Mouse (Mus musculus) kidney, embryonic 16.5 days (tissue): ENCODE data around the gene Gabra6. TPM values are rescaled to one million over a fixed set of nuclear protein-coding genes. Genes with fewer than 3 reads are reported as not detected.

Experiments
- ATAC-seq: fragments of 200-750 bp; cut with Nextera tagmentation; 2 replicates; pipeline ENCODE4 v1.8.0; 2017; ENCODE audit warnings: moderate TSS enrichment; ENCODE audit not compliant: low FRiP score, low TSS enrichment
- H3K27ac ChIP-seq: fragments of 300-500 bp; sonication (generic); 2 replicates; pipeline ENCODE4 v1.5.1; 2014; ENCODE audit warnings: low read length
- H3K27me3 ChIP-seq: fragments of 300-500 bp; sonication (generic); 2 replicates; pipeline ENCODE4 v1.6.1; 2014; ENCODE audit warnings: low read length, control low read depth, mixed read lengths; ENCODE audit not compliant: insufficient read depth
- H3K36me3 ChIP-seq: fragments of 300-500 bp; sonication (generic); 2 replicates; pipeline ENCODE4 v1.6.1; 2014; ENCODE audit warnings: low read length, control low read depth, mixed read lengths; ENCODE audit not compliant: insufficient read depth
- H3K4me1 ChIP-seq: fragments of 300-500 bp; sonication (generic); 2 replicates; pipeline ENCODE4 v1.6.1; 2014; ENCODE audit warnings: low read length, control low read depth, mixed read lengths; ENCODE audit not compliant: insufficient read depth
- H3K4me2 ChIP-seq: fragments of 300-500 bp; sonication (generic); replicated peaks from 2 replicates; pipeline ENCODE4 v1.6.1; 2014; ENCODE audit warnings: low read depth, low read length
- H3K4me3 ChIP-seq: fragments of 300-500 bp; sonication (generic); 2 replicates; pipeline ENCODE4 v1.5.1; 2014; ENCODE audit warnings: mild to moderate bottlenecking, low read length
- H3K9ac ChIP-seq: fragments of 300-500 bp; sonication (generic); replicated peaks from 2 replicates; pipeline ENCODE4 v1.6.1; 2014; ENCODE audit warnings: low read length
- H3K9me3 ChIP-seq: fragments of 300-500 bp; sonication (generic); 2 replicates; pipeline ENCODE4 v1.6.1; 2016; ENCODE audit warnings: low read length, control low read depth
- WGBS: fragments of 180-500 bp; shearing (Covaris S2); extraction: QIAGEN DNeasy Blood & Tissue Kit; methylation state at CpG from one replicate; pipeline ENCODE4 v1.1.7; 2014; 5-methylcytosine and 5-hydroxymethylcytosine counted together
- polyA plus RNA-seq: library from polyadenylated mRNA; unstranded; fragments of >200 nt; fragmentation: Nextera tagmentation; extraction: Ambion mirVana; gene quantifications from 2 replicates; pipeline ENCODE4 v1.2.1, GENCODE M21; 2015

Gabra6 gene
- not detected in 2 replicates for polyA plus RNA-seq

GRCm38 (mm10) chr11:42320882-42321281 lies at the start of gene Gabra6:
Gabra6 (minus strand) TSS chr11:42321072.
- no peaks in the 10 kb centered on the region for H3K36me3 ChIP-seq
- ATAC-seq, result no peak
- H3K4me3 ChIP-seq, result no peak within 1 kb of the TSS
- no peaks in the 10 kb centered on the region for H3K27me3 ChIP-seq
- H3K4me2 ChIP-seq, result no peak within 1 kb of the TSS
- WGBS, result 75% methylated on average over 5 of the region's 5 CpGs
- H3K9ac ChIP-seq, result no peak within 1 kb of the TSS
- H3K27ac ChIP-seq, result no peak within 1 kb of the TSS
- H3K9me3 ChIP-seq, result no peaks in the 10 kb centered on the region
- H3K4me1 ChIP-seq, result no peaks in the 10 kb centered on the region

GRCm38 (mm10) chr11:42365544-42365943 lies 44.7 kb upstream of the Gabra6 start:
- Histone ChIP-seq H3K27me3 (no peaks in the 10 kb centered on the region), H3K9me3 (no peaks in the 10 kb centered on the region)

GRCm38 (mm10) chr11:42332121-42332520 lies 11.2 kb upstream of the Gabra6 start:
- no peak for ATAC-seq
- WGBS, result 88% methylated on average over 3 of the region's 3 CpGs

More at GRCm38 (mm10) chr11:42365544-42365943, 44.7 kb upstream of the Gabra6 start:
- no peaks in the 10 kb centered on the region for H3K36me3 ChIP-seq
- no peak overlapping the region for H3K9ac ChIP-seq
- WGBS, result 85% methylated on average over 7 of the region's 7 CpGs
- H3K4me3 ChIP-seq, result no peak overlapping the region
- no peak overlapping the region for H3K27ac ChIP-seq
- H3K4me2 ChIP-seq, result no peak overlapping the region
- no peak for ATAC-seq
- no peaks in the 10 kb centered on the region for H3K4me1 ChIP-seq

GRCm38 (mm10) chr11:42326262-42326661 lies 5.4 kb upstream of the Gabra6 start:
- WGBS, result 87% methylated on average over 4 of the region's 4 CpGs
- no peaks in the 10 kb centered on the region for H3K4me1 ChIP-seq
- no peaks in the 10 kb centered on the region for H3K9me3 ChIP-seq
- no peak overlapping the region for H3K4me2 ChIP-seq
- H3K9ac ChIP-seq, result no peak overlapping the region
- H3K27me3 ChIP-seq, result no peaks in the 10 kb centered on the region
- no peaks in the 10 kb centered on the region for H3K36me3 ChIP-seq
- no peak for ATAC-seq
- no peak overlapping the region for H3K4me3 ChIP-seq
- no peak overlapping the region for H3K27ac ChIP-seq

More at GRCm38 (mm10) chr11:42332121-42332520, 11.2 kb upstream of the Gabra6 start:
- no peak overlapping the region for H3K9ac ChIP-seq
- H3K36me3 ChIP-seq, result no peaks in the 10 kb centered on the region
- H3K4me3 ChIP-seq, result no peak overlapping the region
- H3K4me2 ChIP-seq, result no peak overlapping the region
- no peaks in the 10 kb centered on the region for H3K9me3 ChIP-seq
- no peaks in the 10 kb centered on the region for H3K4me1 ChIP-seq
- no peak overlapping the region for H3K27ac ChIP-seq
- H3K27me3 ChIP-seq, result no peaks in the 10 kb centered on the region

- H3K9ac ChIP-seq, result no peak overlapping the region
- H3K4me2 ChIP-seq, result no peak overlapping the region
- H3K4me1 ChIP-seq, result no peaks in the 10 kb centered on the region
- no peak overlapping the region for H3K27ac ChIP-seq
- H3K27me3 ChIP-seq, result no peaks in the 10 kb centered on the region
- no peak for ATAC-seq
- no peaks in the 10 kb centered on the region for H3K36me3 ChIP-seq
- no peaks in the 10 kb centered on the region for H3K9me3 ChIP-seq
- no peak overlapping the region for H3K4me3 ChIP-seq
- 71% methylated on average over 3 of the region's 3 CpGs for WGBS
These were observed 688 bp upstream of the Gabra6 start for GRCm38 (mm10) chr11:42321560-42321959.

- Histone ChIP-seq H3K27ac (no peak overlapping the region), H3K9ac (no peak overlapping the region), H3K36me3 (no peaks in the 10 kb centered on the region), H3K4me2 (no peak overlapping the region), H3K27me3 (no peaks in the 10 kb centered on the region), H3K4me3 (no peak overlapping the region), H3K9me3 (no peaks in the 10 kb centered on the region), H3K4me1 (no peaks in the 10 kb centered on the region)
- ATAC-seq, result no peak
- 84% methylated on average over 3 of the region's 3 CpGs for WGBS
These were observed 1.4 kb downstream of the Gabra6 start for GRCm38 (mm10) chr11:42319521-42319920.

GRCm38 (mm10) chr11:42319101-42319500 lies 1.8 kb downstream of the Gabra6 start:
- 88% methylated on average over 6 of the region's 6 CpGs for WGBS
- no peaks in the 10 kb centered on the region for H3K27me3 ChIP-seq
- no peaks in the 10 kb centered on the region for H3K36me3 ChIP-seq
- H3K9ac ChIP-seq, result no peak overlapping the region
- H3K4me2 ChIP-seq, result no peak overlapping the region
- no peak for ATAC-seq
- H3K27ac ChIP-seq, result no peak overlapping the region
- no peaks in the 10 kb centered on the region for H3K4me1 ChIP-seq
- no peak overlapping the region for H3K4me3 ChIP-seq
- no peaks in the 10 kb centered on the region for H3K9me3 ChIP-seq

GRCm38 (mm10) chr11:42317985-42318384 lies 2.9 kb downstream of the Gabra6 start:
- no peak overlapping the region for H3K4me3 ChIP-seq
- H3K4me1 ChIP-seq, result no peaks in the 10 kb centered on the region
- H3K4me2 ChIP-seq, result no peak overlapping the region
- 70% methylated on average over 3 of the region's 3 CpGs for WGBS
- no peaks in the 10 kb centered on the region for H3K36me3 ChIP-seq
- H3K27ac ChIP-seq, result no peak overlapping the region
- ATAC-seq, result no peak
- H3K9me3 ChIP-seq, result no peaks in the 10 kb centered on the region
- no peaks in the 10 kb centered on the region for H3K27me3 ChIP-seq
- H3K9ac ChIP-seq, result no peak overlapping the region

GRCm38 (mm10) chr11:42314850-42315249 lies 6.0 kb downstream of the Gabra6 start:
- Histone ChIP-seq H3K27me3 (no peaks in the 10 kb centered on the region), H3K36me3 (no peaks in the 10 kb centered on the region), H3K4me1 (no peaks in the 10 kb centered on the region), H3K4me3 (no peak overlapping the region), H3K9me3 (no peaks in the 10 kb centered on the region), H3K27ac (no peak overlapping the region), H3K9ac (no peak overlapping the region), H3K4me2 (no peak overlapping the region)
- 18% methylated on average over 6 of the region's 6 CpGs for WGBS
- no peak for ATAC-seq

GRCm38 (mm10) chr11:42310892-42311291 lies 10.0 kb downstream of the Gabra6 start:
- H3K9ac ChIP-seq, result no peak overlapping the region
- no peak for ATAC-seq
- 51% methylated on average over 1 of the region's 1 CpGs for WGBS

More at GRCm38 (mm10) chr11:42310892-42311291, 10.0 kb downstream of the Gabra6 start:
- no peaks in the 10 kb centered on the region for H3K36me3 ChIP-seq
- no peaks in the 10 kb centered on the region for H3K4me1 ChIP-seq
- H3K4me2 ChIP-seq, result no peak overlapping the region
- H3K27me3 ChIP-seq, result no peaks in the 10 kb centered on the region
- H3K4me3 ChIP-seq, result no peak overlapping the region
- H3K27ac ChIP-seq, result no peak overlapping the region
- no peaks in the 10 kb centered on the region for H3K9me3 ChIP-seq
